Mouse (Mus musculus): Measurements from ENCODE around the gene Ankrd13b.

GRCm38 (mm10) chr11:77461856-77462255 lies 27.6 kb downstream of the Ankrd13b start:
- no peak for TF ChIP-seq CTCF (IDR thresholded peaks at IDR 0.05; ENCODE audit: extremely low read depth, insufficient read depth, insufficient read length, insufficient replicate concordance)
- TF ChIP-seq POLR2A (IDR thresholded peaks at IDR 0.05; ENCODE audit: low read depth, low read length): no peak

All from spleen, adult 2 months (tissue).